Mouse (Mus musculus): Measurements from ENCODE around the gene Ldlrad3. TPM values are rescaled to one million over a fixed set of nuclear protein-coding genes. Genes with fewer than 3 reads are reported as not detected.

The Ldlrad3 gene
- total RNA-seq, 4 experiments from 2014 or later, result 6.3 to 7.4 (median 7.0) TPM

DNA sequence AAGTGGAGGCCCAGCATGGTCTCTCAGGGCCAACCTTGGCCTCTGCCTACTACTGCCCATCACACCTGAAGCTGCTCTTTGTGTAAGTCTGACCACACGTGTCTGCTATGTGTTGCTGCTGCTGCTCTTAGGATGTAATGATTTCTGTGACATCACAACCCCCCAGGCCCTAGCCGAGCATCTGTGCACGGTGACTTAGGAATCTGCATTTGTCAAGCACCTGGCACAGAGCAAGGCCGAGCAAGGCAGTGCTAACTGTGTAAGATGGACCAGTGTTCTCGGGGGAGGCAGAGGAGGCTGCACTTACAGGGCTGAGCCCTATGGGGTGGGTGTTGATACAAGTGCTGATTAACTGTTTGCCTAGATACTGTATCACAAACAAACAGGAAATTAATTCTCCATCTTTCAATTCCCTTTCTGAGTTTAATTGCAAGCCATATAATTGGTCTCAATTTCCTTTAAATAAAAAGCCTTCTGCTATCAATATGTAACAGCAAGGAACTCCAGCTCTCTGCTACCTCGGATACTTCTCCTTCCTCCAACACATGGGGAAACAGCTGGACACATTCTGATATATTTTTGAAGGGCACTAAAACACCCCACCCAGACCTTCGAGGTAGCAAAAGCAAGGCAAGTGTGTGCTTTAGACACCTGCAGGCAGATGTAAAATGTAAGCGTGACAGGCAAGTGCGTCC, 152.2 kb downstream of the Ldlrad3 start:
- no peak for DNase-seq

- no peak for DNase-seq
Measured at GRCm38 (mm10) chr2:102032713-102033343, 153.4 kb downstream of the Ldlrad3 start.

DNA sequence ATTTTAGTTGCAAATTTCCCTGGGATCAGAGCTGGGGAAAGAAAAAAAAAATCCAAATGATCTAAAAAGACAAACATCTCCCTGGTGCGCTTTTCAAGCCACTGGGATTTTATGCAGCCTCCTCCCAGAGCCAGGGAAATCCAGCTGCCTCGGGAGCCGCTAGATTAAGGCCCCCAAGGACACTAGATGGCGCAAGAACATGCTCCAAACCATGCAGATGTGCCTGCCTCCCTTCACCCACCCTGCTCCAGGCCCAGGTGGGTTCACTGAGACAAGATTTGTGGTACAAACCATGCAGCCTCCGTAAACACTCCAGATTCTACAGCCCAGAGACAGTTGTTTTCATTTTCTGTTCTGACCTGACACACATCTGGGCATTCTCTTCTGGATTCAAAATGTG, 155.5 kb downstream of the Ldlrad3 start:
- DNase-seq, result peak; percentile 23

DNA sequence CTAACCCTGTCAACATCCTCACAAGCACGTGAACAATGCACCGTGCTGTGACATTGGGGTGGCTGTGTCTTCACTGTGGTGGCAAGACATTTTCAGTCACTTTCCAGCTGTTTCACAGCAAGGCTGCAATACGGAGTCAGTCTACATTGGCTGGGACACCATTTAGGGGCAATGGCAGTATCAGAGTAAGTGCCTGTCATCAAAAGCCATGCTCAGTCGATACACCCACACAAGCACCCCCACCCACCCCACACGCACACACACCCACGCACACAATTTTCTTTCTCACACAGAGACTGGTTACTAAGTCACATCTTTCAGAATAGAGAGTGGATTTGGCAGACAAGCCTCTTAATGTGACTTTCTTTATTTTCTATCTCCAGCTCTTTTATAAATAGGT, 156.0 kb downstream of the Ldlrad3 start:
- no peak for DNase-seq

DNA sequence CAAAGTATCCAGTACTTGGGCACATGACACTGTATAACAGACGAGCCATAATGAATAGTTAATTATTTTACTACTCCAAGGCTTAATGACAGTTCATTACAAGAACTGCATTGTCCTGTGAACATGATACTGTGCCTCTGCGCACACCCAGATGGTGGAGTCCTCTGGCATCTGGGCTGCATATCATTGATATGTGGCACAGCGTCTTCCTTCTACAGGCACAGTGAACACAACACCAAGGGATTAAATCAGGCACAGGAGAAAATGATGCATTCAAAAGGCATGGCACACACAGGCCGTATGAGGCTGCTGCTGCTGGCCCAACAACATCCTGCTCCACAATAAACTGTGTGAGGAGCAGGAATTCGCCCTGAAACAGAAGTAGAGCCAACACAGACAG, 156.5 kb downstream of the Ldlrad3 start:
- no peak for DNase-seq

GRCm38 (mm10) chr2:102027265-102027664, 158.9 kb downstream of the Ldlrad3 start:
- no peak for DNase-seq

- no peak for DNase-seq
Measured at GRCm38 (mm10) chr2:102026156-102026555, 160.0 kb downstream of the Ldlrad3 start.

DNA sequence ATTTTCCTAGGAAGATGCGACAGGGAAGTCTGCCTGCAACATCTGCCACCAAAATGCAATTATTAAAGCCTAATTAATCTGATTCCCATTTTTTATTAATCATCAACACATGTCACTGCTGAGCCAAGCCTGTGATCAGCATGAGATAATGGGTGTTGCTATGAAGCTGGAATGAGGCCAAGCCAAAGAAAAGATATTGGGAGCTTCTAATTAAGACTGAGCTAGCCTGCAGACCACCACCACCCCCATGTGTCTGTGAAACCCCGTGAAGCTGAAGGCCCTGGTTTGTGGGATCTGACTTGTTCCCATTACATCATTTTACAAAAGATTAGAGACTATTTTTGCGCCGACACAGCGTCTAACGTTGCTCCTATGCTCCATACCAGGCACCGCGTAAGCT, 161.7 kb downstream of the Ldlrad3 start:
- DNase-seq, result no peak

- no peak for DNase-seq
Measured at GRCm38 (mm10) chr2:102021371-102022084, 164.7 kb downstream of the Ldlrad3 start.

- DNase-seq, result no peak
Measured at GRCm38 (mm10) chr2:102020546-102020945, 165.6 kb downstream of the Ldlrad3 start.

- no peak for DNase-seq
Measured at GRCm38 (mm10) chr2:102014538-102015113, 171.6 kb downstream of the Ldlrad3 start.

DNA sequence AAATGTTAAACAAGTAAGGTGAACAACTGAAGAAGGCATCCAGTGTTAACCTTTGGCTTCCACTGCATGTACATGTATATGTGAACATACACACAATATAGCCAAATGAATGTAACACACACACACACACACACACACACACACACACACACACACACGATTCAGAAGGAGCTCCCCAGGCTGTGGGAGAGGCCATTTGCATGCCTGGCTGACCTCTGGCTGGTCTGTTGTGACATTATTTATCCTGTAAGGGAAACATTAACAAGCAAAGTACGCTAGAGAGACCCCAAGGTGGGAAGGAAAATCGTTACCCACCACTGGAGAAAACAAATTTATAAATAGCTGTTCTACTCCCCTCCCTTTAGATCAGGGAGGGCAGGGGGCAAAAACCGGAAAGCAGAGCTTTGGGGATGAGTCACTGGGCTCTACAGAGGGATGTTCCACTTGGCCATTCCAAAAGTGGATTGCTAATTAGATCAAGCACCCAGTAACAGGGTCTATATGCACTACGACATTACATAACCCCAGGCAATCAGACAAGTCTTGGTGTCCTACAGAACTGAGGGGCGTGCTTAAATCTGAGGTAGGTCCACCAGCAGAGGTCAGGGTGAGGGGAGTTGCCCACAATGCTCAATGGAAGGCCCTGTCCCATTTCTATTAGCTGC, 174.7 kb downstream of the Ldlrad3 start:
- DNase-seq, result no peak

DNA sequence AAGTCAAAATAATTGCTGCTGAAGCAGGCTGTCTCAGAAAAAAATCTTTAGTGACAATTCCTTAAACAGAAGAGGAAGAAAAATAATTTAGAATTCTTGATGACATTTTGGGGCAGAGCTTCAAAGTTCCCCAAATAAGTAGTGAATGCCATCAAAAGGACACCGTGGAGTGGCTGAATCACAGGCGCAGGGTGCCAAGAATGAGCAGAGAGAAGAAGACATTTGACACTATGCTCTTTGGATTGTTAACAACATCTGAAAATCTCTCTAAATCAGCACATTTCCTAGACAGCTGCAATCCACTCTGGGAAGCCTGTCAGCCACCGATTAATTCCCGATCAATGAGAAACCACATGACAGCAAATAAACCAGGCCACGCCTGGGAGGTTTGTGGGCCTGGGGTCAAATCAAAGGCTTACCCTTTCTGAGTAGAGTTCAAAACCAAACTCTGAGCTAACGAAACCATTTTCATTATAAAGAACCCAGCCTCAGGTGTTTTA, 176.4 kb downstream of the Ldlrad3 start:
- no peak for DNase-seq

DNA sequence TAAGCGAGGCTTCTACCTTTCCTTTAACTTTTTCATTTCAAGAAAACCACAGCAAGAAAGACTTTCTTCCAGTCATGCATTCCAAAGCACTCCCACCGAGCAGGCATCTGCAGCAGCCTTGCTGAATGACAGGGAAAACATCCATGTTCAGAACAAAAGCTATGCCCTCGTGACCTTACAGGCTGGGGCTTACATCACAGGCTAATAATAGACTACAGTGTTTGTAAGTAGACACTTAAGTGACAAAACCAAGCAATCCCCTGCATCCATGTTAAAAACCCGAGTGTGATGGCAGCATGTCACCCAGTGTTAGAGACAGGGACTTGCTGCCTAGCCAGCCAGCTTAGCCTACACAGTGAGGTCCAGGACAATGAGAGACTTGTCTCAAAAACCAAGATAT, 180.0 kb downstream of the Ldlrad3 start:
- no peak for DNase-seq

GRCm38 (mm10) chr2:102005377-102006007, 180.7 kb downstream of the Ldlrad3 start:
- DNase-seq, result no peak

GRCm38 (mm10) chr2:102003776-102004264, 182.4 kb downstream of the Ldlrad3 start:
- no peak for DNase-seq

DNA sequence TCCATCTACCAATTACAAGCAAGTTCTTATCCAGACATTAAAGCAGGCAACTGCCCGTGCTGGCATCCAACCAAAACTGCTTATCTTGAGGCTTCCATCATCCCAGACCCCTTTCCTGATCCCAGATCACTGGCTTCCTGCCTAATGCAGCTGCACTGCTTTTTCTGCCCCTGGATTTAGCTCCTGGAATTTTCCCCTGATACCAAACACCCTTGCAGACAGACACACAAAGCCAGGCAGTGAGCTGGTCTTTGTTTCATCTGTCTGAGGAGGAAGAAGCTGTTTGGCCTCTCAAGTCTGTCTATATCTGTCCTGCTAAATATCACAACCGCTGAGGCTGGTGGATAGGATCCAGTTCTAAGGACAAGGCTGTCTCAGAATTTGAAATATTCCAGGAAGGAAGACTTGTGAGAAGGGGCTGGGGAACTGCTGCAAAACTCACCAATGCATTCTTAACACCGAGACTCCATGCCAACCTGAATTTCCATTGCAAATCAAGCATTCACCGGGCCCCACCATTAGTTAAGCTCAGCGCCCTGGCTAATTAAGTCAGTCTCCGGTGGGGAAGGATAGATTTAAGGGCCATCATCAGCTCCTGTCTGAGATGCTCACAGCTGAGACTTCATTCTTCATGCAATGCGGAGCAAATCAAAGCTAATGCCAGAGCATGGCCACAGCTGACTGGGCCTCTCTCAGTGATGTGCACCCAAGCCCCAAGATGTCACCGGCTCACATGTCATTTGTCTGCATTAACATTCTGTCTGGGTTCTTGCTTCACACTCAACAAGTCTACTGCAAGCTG, 183.0 kb downstream of the Ldlrad3 start:
- no peak for DNase-seq

DNA sequence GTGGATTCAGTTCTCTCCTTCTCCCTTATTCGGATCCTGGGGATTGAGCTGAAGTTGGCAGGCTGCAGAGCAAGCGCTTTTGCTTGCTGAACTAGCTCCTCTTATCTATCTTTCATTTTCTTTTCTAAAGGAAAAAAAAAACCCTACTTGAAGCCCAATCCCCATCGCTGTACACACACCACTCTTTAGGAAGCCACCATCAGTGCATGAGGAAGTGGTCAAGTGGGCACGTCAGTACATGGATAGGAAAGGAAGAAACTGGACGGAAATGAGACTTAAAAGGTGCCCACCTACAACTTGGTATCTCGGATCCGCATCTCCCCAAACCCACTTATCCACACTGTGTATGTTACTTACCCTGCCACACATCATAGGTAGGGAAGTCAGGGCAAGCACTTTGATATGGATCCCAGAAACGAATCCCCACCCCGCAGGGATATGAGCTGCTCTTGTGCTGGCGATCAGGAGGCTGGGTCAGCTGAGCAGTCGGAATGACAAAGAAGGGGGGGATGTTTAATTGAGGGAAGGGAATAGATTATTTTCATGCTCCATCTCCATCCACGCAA, 183.7 kb downstream of the Ldlrad3 start:
- no peak for DNase-seq

DNA sequence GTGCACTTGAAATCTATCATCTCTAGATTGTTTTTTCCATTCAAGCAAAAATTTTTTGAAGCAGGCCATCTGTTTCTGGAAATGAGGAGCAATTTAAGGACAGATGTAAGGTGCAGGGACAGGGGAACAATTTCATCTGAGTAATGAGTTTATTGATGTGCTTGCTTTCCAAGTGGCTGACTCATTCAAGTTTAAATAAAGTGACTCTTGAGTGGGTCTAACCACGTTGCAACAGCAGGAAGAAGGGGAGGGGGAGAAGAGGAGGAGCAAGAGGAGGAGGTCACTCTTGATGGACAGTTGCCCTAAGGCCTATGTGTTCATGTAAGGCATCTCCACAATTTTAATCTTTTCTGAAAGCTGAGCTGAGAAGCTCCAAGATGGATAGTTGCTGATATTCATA, 184.5 kb downstream of the Ldlrad3 start:
- DNase-seq, result no peak

DNA sequence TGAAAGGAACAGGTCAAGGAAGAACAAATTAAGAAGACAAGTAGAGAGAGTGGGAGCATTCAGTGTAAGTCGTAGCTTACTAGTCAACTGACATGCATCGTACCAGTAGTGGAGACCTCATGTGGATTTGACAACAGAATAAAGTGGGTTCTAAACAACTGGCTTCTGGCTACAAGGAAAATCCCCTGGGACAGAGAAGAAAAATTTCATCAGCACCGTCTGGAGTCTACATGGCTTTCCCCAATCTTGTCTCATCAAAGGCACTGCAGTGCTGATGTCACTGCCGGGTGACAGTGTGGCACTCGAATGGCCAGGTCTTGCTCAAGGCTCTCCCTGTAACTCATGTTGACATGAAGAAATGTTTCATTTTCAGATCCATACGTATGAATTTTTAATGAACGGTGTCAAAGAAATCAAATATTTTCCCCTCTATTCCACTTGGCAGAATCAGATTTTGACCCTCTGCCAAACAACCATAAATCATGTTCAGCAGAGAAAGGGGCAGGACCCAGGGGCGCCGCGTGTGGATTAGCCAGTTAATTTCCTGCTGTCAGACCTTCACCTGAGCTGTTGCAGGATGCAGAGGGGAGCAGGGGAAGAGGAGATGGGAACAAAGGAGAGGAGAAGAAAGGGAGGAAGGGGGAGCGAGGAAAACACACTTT, 187.1 kb downstream of the Ldlrad3 start:
- DNase-seq, result no peak
